Mouse (Mus musculus) midbrain, embryonic 15.5 days (tissue): Measurements from ENCODE around the gene Mbd3l2. TPM values are rescaled to one million over a fixed set of nuclear protein-coding genes. Genes with fewer than 3 reads are reported as not detected.
A peak's percentile ranks its signal among the peaks of the same experiment; 100 is the strongest.
"Not testable (repeated sequence)": the region's sequence is repeated elsewhere in the genome, so short reads cannot be mapped to it uniquely, and the experiment has no call there.

Experiments used
- ATAC-seq: fragments of 200-750 bp; cut with Nextera tagmentation; replicated peaks from 2 replicates; pipeline ENCODE4 v1.8.0; 2017; ENCODE audit warnings: moderate TSS enrichment
- H3K27ac ChIP-seq: fragments of 300-500 bp; sonication (generic); 2 replicates; pipeline ENCODE4 v1.5.1; 2015; ENCODE audit warnings: mild to moderate bottlenecking, inconsistent platforms
- H3K27me3 ChIP-seq: fragments of 300-500 bp; sonication (generic); replicated peaks from 2 replicates; pipeline ENCODE4 v1.6.1; 2015; ENCODE audit warnings: inconsistent platforms
- H3K36me3 ChIP-seq: fragments of 300-500 bp; sonication (generic); replicated peaks from 2 replicates; pipeline ENCODE4 v1.6.1; 2015; ENCODE audit warnings: inconsistent platforms
- H3K4me1 ChIP-seq: fragments of 300-500 bp; sonication (generic); 2 replicates; pipeline ENCODE4 v1.6.1; 2015; ENCODE audit warnings: inconsistent platforms
- H3K4me2 ChIP-seq: fragments of 300-500 bp; sonication (generic); 2 replicates; pipeline ENCODE4 v1.6.1; 2015; ENCODE audit warnings: inconsistent platforms, mild to moderate bottlenecking, moderate library complexity
- H3K4me3 ChIP-seq: fragments of 300-500 bp; sonication (generic); 2 replicates; pipeline ENCODE4 v1.5.1; 2015; ENCODE audit warnings: mild to moderate bottlenecking, inconsistent platforms
- H3K9ac ChIP-seq: fragments of 300-500 bp; sonication (generic); 2 replicates; pipeline ENCODE4 v1.6.1; 2015; ENCODE audit warnings: mild to moderate bottlenecking, inconsistent platforms
- H3K9me3 ChIP-seq: fragments of 300-500 bp; sonication (generic); 2 replicates; pipeline ENCODE4 v1.6.1; 2016; ENCODE audit warnings: inconsistent platforms
- WGBS: fragments of 180-500 bp; shearing (Covaris S2); methylation state at CpG from one replicate; pipeline ENCODE4 v1.1.7; 2015; ENCODE audit warnings: mixed read lengths; 5-methylcytosine and 5-hydroxymethylcytosine counted together
- polyA plus RNA-seq: library from polyadenylated mRNA; unstranded; fragments of >200 nt; fragmentation: Nextera tagmentation; extraction: Ambion mirVana; gene quantifications from 2 replicates; pipeline ENCODE4 v1.2.1, GENCODE M21; 2015

The Mbd3l2 gene
- polyA plus RNA-seq, result 0.10 and 0.13 TPM in 2 replicates

DNA sequence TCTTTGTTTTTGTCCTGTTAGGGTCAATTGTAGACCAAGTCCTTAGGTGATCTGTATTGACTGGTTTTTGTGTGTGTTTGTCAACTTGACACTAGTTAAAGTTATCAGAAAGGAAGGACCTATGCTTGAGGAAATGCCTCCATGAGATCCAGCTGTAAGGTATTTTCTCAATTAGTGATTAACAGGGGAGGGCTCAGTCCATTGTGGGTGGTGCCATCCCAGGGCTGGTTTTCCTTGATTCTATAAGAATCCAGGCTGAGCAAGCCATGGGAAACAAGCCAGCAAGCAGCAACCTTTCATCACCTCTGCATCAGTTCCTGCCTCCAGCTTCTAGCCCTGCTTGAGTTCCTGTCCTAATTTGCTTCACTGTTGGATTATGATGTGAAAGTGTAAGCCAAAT, at the start of gene Mbd3l2:
TSS of gene Mbd3l2 (plus strand) at position 301 of the 400 bp plus-strand sequence.
- H3K9me3 ChIP-seq, result no peaks in the 10 kb centered on the region
- no peak within 1 kb of the TSS for H3K4me3 ChIP-seq
- no peaks in the 10 kb centered on the region for H3K4me1 ChIP-seq
- H3K27ac ChIP-seq, result no peak within 1 kb of the TSS
- no peak within 1 kb of the TSS for H3K4me2 ChIP-seq
- H3K9ac ChIP-seq, result no peak within 1 kb of the TSS
- H3K36me3 ChIP-seq, result no peaks in the 10 kb centered on the region
- ATAC-seq, result no peak
- H3K27me3 ChIP-seq, result no peaks in the 10 kb centered on the region

DNA sequence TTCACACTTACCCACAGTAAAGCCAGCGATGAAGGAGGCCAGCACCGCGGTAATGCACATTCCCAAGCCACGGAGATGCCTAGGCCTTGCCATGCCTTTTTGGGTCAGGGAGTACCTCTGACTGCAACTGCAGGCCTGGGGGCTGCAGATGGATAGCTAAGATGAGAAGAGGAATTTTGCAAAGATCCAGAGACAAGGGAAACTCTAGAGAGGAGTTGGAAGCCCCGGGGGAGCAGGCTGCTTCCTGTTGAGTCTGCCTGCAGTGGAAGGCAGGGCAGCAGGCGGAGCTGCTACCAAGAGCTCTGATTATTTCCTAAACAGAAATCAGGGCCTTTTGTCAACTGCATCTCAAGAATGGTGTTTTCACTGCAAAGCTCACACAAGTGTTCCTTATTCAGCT, 44.7 kb upstream of the Mbd3l2 start:
- no peak for ATAC-seq
- no peak overlapping the region for H3K27ac ChIP-seq
- no peak overlapping the region for H3K4me2 ChIP-seq
- H3K4me3 ChIP-seq, result no peak overlapping the region
- no peaks in the 10 kb centered on the region for H3K27me3 ChIP-seq
- no peaks in the 10 kb centered on the region for H3K9me3 ChIP-seq
- H3K4me1 ChIP-seq, result no peaks in the 10 kb centered on the region
- H3K36me3 ChIP-seq, result no peaks in the 10 kb centered on the region
- WGBS, result 37% methylated on average over 6 of the region's 6 CpGs
- no peak overlapping the region for H3K9ac ChIP-seq

DNA sequence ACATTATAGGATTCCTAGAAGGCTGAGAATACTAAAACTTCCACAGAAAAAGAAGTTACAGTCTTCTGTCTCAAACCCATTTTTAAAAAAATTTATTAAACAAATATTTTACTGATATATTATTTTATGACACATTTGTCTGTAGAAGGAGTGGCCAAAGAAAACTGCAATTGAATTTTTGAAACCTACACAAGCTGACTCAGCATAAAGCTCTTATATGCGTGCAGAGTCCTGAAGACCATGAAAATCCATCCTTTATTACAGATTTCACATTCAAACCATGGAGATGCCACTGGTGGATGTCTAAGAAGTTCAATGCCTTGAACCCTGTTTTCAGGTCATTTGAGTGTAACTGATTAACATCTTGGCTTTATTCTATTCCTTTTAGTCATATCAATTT, 30.8 kb upstream of the Mbd3l2 start:
- no peaks in the 10 kb centered on the region for H3K4me1 ChIP-seq
- no peak overlapping the region for H3K4me3 ChIP-seq
- H3K27ac ChIP-seq, result no peak overlapping the region
- H3K36me3 ChIP-seq, result no peaks in the 10 kb centered on the region
- H3K27me3 ChIP-seq, result no peaks in the 10 kb centered on the region
- no peak for ATAC-seq
- H3K9ac ChIP-seq, result no peak overlapping the region
- 64% methylated on average over 1 of the region's 1 CpGs for WGBS
- H3K9me3 ChIP-seq, result no peaks in the 10 kb centered on the region
- no peak overlapping the region for H3K4me2 ChIP-seq

DNA sequence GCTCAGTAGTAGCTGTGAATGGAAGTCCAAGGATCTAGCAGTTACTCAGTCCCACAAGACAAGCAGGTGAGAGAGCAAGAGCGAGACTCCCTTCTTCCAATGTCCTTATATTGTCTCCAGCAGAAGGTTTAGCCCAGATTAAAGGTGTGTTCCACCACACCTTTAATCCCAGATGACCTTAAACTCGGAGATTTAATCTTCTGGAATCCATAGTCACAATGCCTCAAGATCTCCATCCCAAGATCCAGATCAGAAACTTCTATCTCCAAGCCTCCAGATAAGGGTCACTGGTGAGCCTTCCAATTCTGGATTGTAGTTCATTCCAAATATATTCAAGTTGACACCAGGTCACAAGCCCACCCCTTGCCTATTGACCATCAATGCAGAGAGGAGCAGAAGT, 27.6 kb upstream of the Mbd3l2 start, which contains the start of gene Naalad2:
TSS of gene Naalad2 (minus strand) at position 101 of the 400 bp plus-strand sequence.
- not testable (repeated sequence) for H3K9me3 ChIP-seq, H3K36me3 ChIP-seq, H3K9ac ChIP-seq, H3K4me1 ChIP-seq, H3K27me3 ChIP-seq, H3K27ac ChIP-seq, H3K4me2 ChIP-seq, H3K4me3 ChIP-seq, ATAC-seq
- WGBS, result 79% methylated on average over 2 of the region's 2 CpGs

DNA sequence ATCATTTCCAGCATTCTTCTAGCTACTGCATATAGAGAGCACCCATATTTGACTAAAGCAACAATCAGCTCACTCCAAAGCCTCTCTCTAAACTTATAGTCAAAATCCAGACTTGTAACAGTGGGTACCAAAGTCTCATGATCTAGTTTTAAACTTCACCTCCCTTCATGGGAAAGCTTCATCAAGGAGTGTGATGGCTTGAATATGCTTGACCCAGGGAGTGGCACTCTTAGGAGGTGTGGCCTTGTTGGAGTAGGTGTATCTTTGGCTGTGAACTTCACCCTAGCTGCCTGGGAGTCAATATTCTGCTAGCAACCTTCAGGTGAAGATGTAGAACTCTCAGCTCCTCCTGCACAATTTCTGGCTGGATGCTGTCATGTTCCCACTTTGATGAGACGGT, 26.3 kb upstream of the Mbd3l2 start, which contains the start of gene Ubtfl1:
TSS of gene Ubtfl1 (plus strand) at position 301 of the 400 bp plus-strand sequence.
- Histone ChIP-seq H3K9me3 (no peaks in the 10 kb centered on the region), H3K4me1 (no peaks in the 10 kb centered on the region), H3K27me3 (no peaks in the 10 kb centered on the region), H3K36me3 (no peaks in the 10 kb centered on the region), H3K4me3 (no peak within 1 kb of the TSS), H3K9ac (no peak within 1 kb of the TSS), H3K27ac (no peak within 1 kb of the TSS), H3K4me2 (no peak within 1 kb of the TSS)
- ATAC-seq, result no peak
- WGBS, result 78% methylated on average over 1 of the region's 1 CpGs

DNA sequence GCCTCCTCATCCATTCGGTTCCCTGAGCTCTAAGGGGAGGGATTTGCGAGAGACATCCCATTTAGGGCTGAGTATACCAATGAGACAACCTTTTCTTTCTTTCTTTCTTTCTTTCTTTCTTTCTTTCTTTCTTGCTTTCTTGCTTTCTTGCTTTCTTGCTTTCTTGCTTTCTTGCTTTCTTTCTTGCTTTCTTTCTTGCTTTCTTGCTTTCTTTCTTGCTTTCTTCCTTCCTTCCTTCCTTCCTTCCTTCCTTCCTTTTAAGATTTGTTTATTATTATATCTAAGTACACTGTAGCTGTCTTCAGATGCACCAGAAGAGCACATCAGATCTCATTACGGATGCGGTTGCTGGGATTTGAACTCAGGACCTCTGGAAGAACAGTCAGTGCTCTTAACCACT, 18.1 kb upstream of the Mbd3l2 start:
- H3K36me3 ChIP-seq, H3K4me1 ChIP-seq, ATAC-seq, H3K27ac ChIP-seq, H3K4me2 ChIP-seq, H3K4me3 ChIP-seq, H3K27me3 ChIP-seq, H3K9me3 ChIP-seq, H3K9ac ChIP-seq: not testable (repeated sequence)
- 81% methylated on average over 4 of the region's 4 CpGs for WGBS

GRCm38 (mm10) chr9:18431687-18432086, 1.2 kb downstream of the Mbd3l2 start:
- no peak for ATAC-seq
- Histone ChIP-seq H3K9ac (no peak overlapping the region), H3K4me2 (no peak overlapping the region), H3K4me3 (no peak overlapping the region), H3K27ac (no peak overlapping the region), H3K27me3 (no peaks in the 10 kb centered on the region), H3K9me3 (no peaks in the 10 kb centered on the region), H3K36me3 (no peaks in the 10 kb centered on the region), H3K4me1 (no peaks in the 10 kb centered on the region)
- WGBS, result 82% methylated on average over 10 of the region's 10 CpGs

DNA sequence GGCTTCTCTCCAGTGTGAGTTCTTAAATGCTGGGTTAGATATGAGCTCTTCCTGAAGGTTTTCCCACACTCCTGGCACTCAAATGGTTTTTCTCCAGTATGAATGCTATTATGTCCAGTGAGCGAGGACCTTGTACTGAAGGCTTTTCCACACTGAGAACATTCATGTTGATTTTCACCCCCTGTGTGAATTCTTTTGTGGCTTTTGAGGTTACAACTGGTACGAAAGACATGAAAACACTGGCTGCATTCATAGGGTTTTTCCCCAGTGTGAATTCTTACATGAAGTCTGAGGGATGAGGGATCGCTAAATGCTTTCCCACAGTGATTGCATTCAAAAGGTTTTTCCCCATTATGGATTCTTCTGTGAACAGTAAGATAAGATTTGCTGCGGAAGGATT, 26.1 kb downstream of the Mbd3l2 start:
- H3K27me3 ChIP-seq, result no peaks in the 10 kb centered on the region
- H3K4me2 ChIP-seq, result no peak overlapping the region
- 76% methylated on average over 4 of the region's 4 CpGs for WGBS
- H3K9me3 ChIP-seq, result 0 out of 2 replicates have a peak, but pooled peaks cover 4% of the 10 kb centered on the region
- H3K27ac ChIP-seq, result no peak overlapping the region
- no peak overlapping the region for H3K4me3 ChIP-seq
- no peak for ATAC-seq
- no peaks in the 10 kb centered on the region for H3K4me1 ChIP-seq
- H3K36me3 ChIP-seq, result peaks cover 56% of the 10 kb centered on the region
- no peak overlapping the region for H3K9ac ChIP-seq

DNA sequence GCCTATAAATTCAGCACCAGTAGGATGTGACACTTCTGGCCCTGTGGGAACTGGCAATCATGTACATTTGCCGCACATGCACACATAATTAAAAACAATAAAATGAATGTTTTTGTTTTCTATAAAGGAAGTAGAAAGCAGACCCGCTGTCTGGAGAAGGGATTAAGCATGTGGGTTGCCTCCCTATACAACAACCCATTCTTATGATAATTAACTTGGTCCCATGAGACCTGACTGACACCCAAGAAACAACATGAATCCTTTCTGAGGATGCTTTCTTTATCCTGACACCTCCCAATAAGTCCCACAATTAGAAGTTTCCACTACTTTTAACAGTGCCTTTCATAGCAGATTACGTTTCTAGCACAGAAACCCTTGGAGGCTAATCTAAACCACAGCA, 36.9 kb downstream of the Mbd3l2 start:
- Histone ChIP-seq H3K27me3 (no peaks in the 10 kb centered on the region), H3K9me3 (no peaks in the 10 kb centered on the region), H3K9ac (no peak overlapping the region), H3K4me2 (no peak overlapping the region), H3K4me3 (no peak overlapping the region), H3K27ac (no peak overlapping the region), H3K4me1 (peaks cover 9% of the 10 kb centered on the region), H3K36me3 (peaks cover 35% of the 10 kb centered on the region)
- WGBS, result 11% methylated on average over 3 of the region's 3 CpGs
- no peak for ATAC-seq

GRCm38 (mm10) chr9:18468005-18468404, 37.6 kb downstream of the Mbd3l2 start:
- Histone ChIP-seq H3K36me3 (peaks cover 35% of the 10 kb centered on the region), H3K27ac (no peak overlapping the region), H3K27me3 (no peaks in the 10 kb centered on the region), H3K9me3 (no peaks in the 10 kb centered on the region), H3K4me1 (peaks cover 12% of the 10 kb centered on the region), H3K9ac (no peak overlapping the region), H3K4me2 (no peak overlapping the region), H3K4me3 (no peak overlapping the region)
- ATAC-seq, result no peak
- WGBS, result 92% methylated on average over 3 of the region's 3 CpGs

DNA sequence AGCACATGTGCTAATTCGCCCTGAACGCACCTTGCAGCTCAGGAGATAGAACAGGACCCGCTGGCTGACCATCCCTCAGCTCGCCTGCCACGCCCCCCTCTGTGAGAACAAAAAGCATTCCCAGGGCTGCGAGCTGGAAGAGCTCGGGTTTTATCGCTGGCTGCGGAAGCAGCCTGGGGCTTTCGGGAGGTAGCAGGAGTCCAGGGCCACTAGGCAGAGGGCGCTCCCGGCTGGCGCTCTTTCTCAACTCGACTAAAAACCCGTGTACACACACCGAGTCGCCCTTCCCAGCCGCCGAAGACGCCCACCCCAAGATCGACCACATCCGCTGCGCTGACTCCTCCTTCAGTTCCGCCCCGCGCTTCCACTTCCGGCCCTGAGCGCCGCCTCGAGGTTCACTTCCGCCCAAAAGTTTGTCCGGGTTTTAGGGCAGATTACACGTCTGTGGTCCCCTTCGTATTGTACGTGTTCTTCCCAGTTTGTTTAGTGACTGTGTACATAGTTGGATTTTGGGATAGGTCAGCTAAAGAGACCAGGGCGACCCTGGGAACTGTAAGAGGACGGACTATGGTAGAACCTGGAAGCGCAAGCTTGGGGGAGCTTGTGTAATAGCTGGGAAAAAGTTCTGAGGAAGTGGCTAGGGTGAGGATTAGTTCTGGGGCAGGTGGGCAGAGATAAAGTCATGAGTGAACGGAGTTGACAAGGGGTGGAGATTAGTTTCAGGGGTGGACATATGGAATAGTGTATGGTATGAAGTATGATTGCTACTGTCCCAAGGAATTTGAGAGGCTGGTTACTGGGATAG, 43.1 kb downstream of the Mbd3l2 start:
- peak; percentile 99 for ATAC-seq
- peak overlapping the region; percentile 69 for H3K4me2 ChIP-seq
- peaks cover under 1% of the 10 kb centered on the region; the same call in 1 of the 2 replicates for H3K36me3 ChIP-seq
- H3K4me1 ChIP-seq, result peaks cover 12% of the 10 kb centered on the region
- H3K9ac ChIP-seq, result peak overlapping the region; percentile 75
- H3K27ac ChIP-seq, result peak overlapping the region; percentile 95
- no peaks in the 10 kb centered on the region for H3K9me3 ChIP-seq
- no peaks in the 10 kb centered on the region; the same call in 1 of the 2 replicates for H3K27me3 ChIP-seq
- peak overlapping the region; percentile 67 for H3K4me3 ChIP-seq
- WGBS, result 4% methylated on average over 39 of the region's 39 CpGs

DNA sequence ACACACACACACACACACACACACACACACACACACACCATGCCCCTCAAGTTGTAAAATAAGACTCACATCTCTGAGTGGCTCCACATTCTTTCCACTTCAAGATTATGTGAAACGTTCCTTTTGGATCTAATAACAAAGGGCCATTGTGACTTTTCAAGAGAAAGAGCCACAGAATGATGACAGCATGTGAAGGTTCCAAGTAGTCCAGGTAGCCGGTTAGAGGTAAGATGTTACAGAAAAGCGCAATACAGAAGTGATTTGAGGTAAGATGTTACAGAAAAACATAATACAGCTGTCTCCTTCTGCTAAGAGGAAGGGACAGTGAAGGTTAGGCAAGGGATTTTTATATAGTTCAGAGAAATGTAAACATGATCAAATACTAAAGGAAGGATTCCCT, 47.7 kb downstream of the Mbd3l2 start, which contains the start of the genes Zfp558 and Mbd3l1:
TSS of gene Zfp558 (minus strand) at position 101 of the 400 bp plus-strand sequence.
TSS of gene Mbd3l1 (plus strand) at position 192 of the 400 bp plus-strand sequence.
- no peaks in the 10 kb centered on the region for H3K9me3 ChIP-seq
- no peak within 1 kb of the TSS for H3K4me3 ChIP-seq
- H3K27me3 ChIP-seq, result no peaks in the 10 kb centered on the region; the same call in 1 of the 2 replicates
- no peaks in the 10 kb centered on the region for H3K36me3 ChIP-seq
- WGBS, result 77% methylated on average over 3 of the region's 3 CpGs
- ATAC-seq, result no peak
- peaks cover 5% of the 10 kb centered on the region; the same call in 1 of the 2 replicates for H3K4me1 ChIP-seq
- H3K4me2 ChIP-seq, result no peak within 1 kb of the TSS
- H3K27ac ChIP-seq, result no peak within 1 kb of the TSS
- H3K9ac ChIP-seq, result no peak within 1 kb of the TSS
